Mouse (Mus musculus) hindbrain, embryonic 13.5 days (tissue): ENCODE results near the gene Aff3. TPM values are rescaled to one million over a fixed set of nuclear protein-coding genes. Genes with fewer than 3 reads are reported as not detected.

Experiments used
- ATAC-seq: fragments of 200-750 bp; cut with Nextera tagmentation; 2 replicates; pipeline ENCODE4 v1.8.0; 2017; ENCODE audit warnings: moderate TSS enrichment; ENCODE audit not compliant: low FRiP score
- H3K27ac ChIP-seq: fragments of 300-500 bp; sonication (generic); 2 replicates; pipeline ENCODE4 v1.5.1; 2015; ENCODE audit warnings: inconsistent platforms, mild to moderate bottlenecking, moderate library complexity
- H3K27me3 ChIP-seq: fragments of 300-500 bp; sonication (generic); 2 replicates; pipeline ENCODE4 v1.6.1; 2015; ENCODE audit warnings: mild to moderate bottlenecking, inconsistent platforms
- H3K36me3 ChIP-seq: fragments of 300-500 bp; sonication (generic); 2 replicates; pipeline ENCODE4 v1.6.1; 2015; ENCODE audit warnings: mild to moderate bottlenecking, inconsistent platforms
- H3K4me1 ChIP-seq: fragments of 300-500 bp; sonication (generic); replicated peaks from 2 replicates; pipeline ENCODE4 v1.6.1; 2015; ENCODE audit warnings: inconsistent platforms
- H3K4me2 ChIP-seq: fragments of 300-500 bp; sonication (generic); 2 replicates; pipeline ENCODE4 v1.6.1; 2015; ENCODE audit warnings: inconsistent platforms, mild to moderate bottlenecking, moderate library complexity
- H3K4me3 ChIP-seq: fragments of 300-500 bp; sonication (generic); 2 replicates; pipeline ENCODE4 v1.5.1; 2015; ENCODE audit warnings: mild to moderate bottlenecking, inconsistent platforms
- H3K9ac ChIP-seq: fragments of 300-500 bp; sonication (generic); 2 replicates; pipeline ENCODE4 v1.6.1; 2015; ENCODE audit warnings: mild to moderate bottlenecking, inconsistent platforms
- H3K9me3 ChIP-seq: fragments of 300-500 bp; sonication (generic); 2 replicates; pipeline ENCODE4 v1.6.1; 2016; ENCODE audit warnings: inconsistent platforms
- WGBS: fragments of 180-500 bp; shearing (Covaris S2); methylation state at CpG from one replicate; pipeline ENCODE4 v1.1.7; 2015; 5-methylcytosine and 5-hydroxymethylcytosine counted together
- polyA plus RNA-seq: library from polyadenylated mRNA; unstranded; fragments of >200 nt; fragmentation: Nextera tagmentation; extraction: Ambion mirVana; gene quantifications from 2 replicates; pipeline ENCODE4 v1.2.1, GENCODE M21; 2015

Gene Aff3
- polyA plus RNA-seq, 1 experiment from 2014 or later, result 19.0 TPM

GRCm38 (mm10) chr1:38310076-38310475 lies 354.7 kb downstream of the Aff3 start:
- Histone ChIP-seq H3K9me3 (no peaks in the 10 kb centered on the region), H3K4me1 (peaks cover 30% of the 10 kb centered on the region), H3K9ac (no peak overlapping the region), H3K27ac (no peak overlapping the region), H3K4me2 (no peak overlapping the region), H3K4me3 (no peak overlapping the region), H3K27me3 (no peaks in the 10 kb centered on the region), H3K36me3 (no peaks in the 10 kb centered on the region)
- 76% methylated on average over 4 of the region's 4 CpGs for WGBS
- no peak for ATAC-seq

DNA sequence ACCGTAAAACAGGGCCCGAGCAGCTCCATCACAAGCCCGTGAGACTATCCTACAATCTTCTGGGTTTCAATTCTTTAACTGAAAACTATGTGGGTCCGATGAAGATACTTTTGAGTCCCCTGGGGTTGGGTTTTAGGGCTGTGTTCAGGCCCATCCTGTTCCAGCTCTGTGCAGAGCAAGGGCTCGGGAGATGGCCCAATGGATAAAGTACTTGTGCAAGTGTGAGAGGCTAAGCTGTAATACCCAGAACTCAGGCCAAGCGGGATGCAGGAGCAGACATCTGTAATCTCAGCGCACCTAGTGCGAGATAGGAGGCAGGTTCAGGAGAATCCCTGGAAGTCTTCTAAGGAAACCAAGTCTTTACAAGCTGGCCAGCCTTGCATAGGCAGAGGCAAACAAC lies 355.4 kb downstream of the Aff3 start:
- no peak overlapping the region for H3K9ac ChIP-seq
- no peak for ATAC-seq
- H3K4me3 ChIP-seq, result no peak overlapping the region
- no peaks in the 10 kb centered on the region for H3K9me3 ChIP-seq
- no peaks in the 10 kb centered on the region for H3K27me3 ChIP-seq
- no peak overlapping the region for H3K27ac ChIP-seq
- H3K36me3 ChIP-seq, result no peaks in the 10 kb centered on the region
- peaks cover 30% of the 10 kb centered on the region for H3K4me1 ChIP-seq
- no peak overlapping the region for H3K4me2 ChIP-seq
- 96% methylated on average over 8 of the region's 8 CpGs for WGBS

- Histone ChIP-seq H3K36me3 (no peaks in the 10 kb centered on the region), H3K27ac (peak overlapping the region; percentile 76), H3K4me1 (peaks cover 30% of the 10 kb centered on the region), H3K9ac (no peak overlapping the region), H3K4me2 (no peak overlapping the region), H3K9me3 (no peaks in the 10 kb centered on the region), H3K4me3 (no peak overlapping the region), H3K27me3 (no peaks in the 10 kb centered on the region)
- 58% methylated on average over 3 of the region's 3 CpGs for WGBS
- no peak for ATAC-seq
Measured at GRCm38 (mm10) chr1:38308705-38308996, 356.1 kb downstream of the Aff3 start.

DNA sequence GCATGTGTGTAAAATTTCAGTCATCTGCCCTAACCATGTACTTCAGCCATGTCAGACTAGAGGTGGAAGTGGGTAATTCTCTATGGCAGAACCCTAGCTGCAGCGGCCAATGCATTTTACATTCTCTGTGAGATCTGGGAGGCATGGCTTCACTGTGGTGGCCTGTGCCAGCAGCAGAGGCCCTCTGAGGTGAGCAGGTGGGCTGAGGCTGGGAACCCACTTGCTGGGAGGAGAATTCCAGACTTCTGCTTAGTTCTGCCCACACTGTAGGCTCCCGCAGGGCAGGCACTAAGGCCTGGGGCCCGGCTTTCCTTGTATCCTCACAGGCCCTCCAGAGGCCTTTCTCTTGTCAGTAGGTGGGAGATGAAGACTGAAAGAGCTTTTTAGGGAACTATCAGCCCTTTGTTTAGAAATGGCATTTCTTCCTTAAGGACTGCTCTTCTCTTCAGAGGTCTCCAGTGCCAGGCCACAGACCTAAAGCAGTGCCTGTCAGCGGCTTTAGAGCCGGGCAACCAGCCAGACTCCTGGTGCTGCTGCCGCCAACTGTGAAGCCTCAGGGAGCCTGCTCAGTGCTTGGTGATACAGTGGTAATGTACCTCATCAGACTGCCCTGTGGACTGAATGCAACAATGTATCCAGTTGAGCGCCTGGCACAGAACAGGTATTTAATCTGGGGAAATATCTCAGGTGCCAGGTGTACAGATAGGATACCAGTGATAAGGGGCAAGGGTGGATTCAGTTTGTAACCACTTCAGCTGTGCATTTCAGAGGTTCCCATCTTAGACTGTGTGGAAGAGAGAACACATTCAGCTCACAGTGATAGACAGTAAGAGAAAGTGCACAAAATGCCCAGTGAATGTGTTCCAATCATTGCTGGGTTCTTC lies 356.7 kb downstream of the Aff3 start:
- Histone ChIP-seq H3K27ac (peak overlapping the region; percentile 76), H3K27me3 (no peaks in the 10 kb centered on the region), H3K4me2 (no peak overlapping the region), H3K9me3 (no peaks in the 10 kb centered on the region), H3K4me1 (peaks cover 30% of the 10 kb centered on the region), H3K9ac (no peak overlapping the region), H3K4me3 (no peak overlapping the region), H3K36me3 (no peaks in the 10 kb centered on the region)
- peak; percentile 71; the same call in 1 of the 2 replicates for ATAC-seq
- WGBS, result 57% methylated on average over 7 of the region's 7 CpGs

- Histone ChIP-seq H3K4me1 (peaks cover 30% of the 10 kb centered on the region), H3K9me3 (no peaks in the 10 kb centered on the region), H3K4me2 (no peak overlapping the region), H3K27me3 (no peaks in the 10 kb centered on the region), H3K27ac (no peak overlapping the region), H3K9ac (no peak overlapping the region), H3K4me3 (no peak overlapping the region), H3K36me3 (no peaks in the 10 kb centered on the region)
- 92% methylated on average over 11 of the region's 11 CpGs for WGBS
- no peak for ATAC-seq
Measured at GRCm38 (mm10) chr1:38307234-38307633, 357.5 kb downstream of the Aff3 start.

DNA sequence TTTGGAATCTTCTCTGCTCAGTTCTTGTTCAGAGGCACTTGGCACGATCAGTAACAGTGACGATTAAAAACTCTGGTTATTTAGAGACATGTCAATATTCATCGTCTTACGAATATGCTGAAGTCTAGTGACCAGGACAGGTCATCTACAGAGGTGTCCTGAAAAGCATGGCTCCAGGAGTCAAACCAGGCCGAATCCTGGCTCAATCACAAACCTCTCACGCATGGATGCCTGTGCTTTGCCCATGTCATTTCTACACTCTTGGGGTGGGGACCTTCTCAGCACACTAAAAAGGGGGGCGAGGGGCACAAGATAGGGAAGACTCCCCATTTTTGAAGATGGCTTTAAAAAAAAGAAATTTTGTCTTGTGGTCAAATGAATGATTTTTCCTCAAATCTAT lies 358.6 kb downstream of the Aff3 start:
- no peak for ATAC-seq
- no peak overlapping the region for H3K4me3 ChIP-seq
- H3K27me3 ChIP-seq, result no peaks in the 10 kb centered on the region
- no peak overlapping the region for H3K4me2 ChIP-seq
- no peaks in the 10 kb centered on the region for H3K36me3 ChIP-seq
- H3K27ac ChIP-seq, result peak overlapping the region; percentile 44; the same call in 1 of the 2 replicates
- peaks cover 30% of the 10 kb centered on the region for H3K4me1 ChIP-seq
- no peak overlapping the region for H3K9ac ChIP-seq
- 90% methylated on average over 7 of the region's 7 CpGs for WGBS
- H3K9me3 ChIP-seq, result no peaks in the 10 kb centered on the region

DNA sequence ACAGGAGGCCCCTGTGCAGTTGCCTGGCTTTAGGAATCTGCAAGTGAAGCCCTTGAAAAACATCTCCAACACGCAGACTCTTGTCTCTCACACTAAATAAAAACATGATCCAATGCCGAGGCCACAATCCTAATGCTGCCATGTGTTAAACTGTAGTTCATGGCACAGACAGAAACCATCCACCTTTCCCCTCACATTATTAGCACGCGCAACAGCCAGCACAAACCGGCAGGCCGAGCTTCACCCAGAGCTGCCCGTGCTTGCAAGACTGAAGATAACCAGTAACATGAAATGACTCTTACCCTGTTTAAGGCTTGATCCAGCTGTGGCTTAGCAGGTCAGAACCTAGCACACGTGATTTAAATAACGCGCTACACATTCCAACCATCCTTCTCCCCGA lies 360.4 kb downstream of the Aff3 start:
- no peaks in the 10 kb centered on the region for H3K27me3 ChIP-seq
- WGBS, result 91% methylated on average over 11 of the region's 11 CpGs
- ATAC-seq, result no peak
- H3K4me3 ChIP-seq, result no peak overlapping the region
- no peaks in the 10 kb centered on the region for H3K36me3 ChIP-seq
- no peaks in the 10 kb centered on the region for H3K9me3 ChIP-seq
- peaks cover 27% of the 10 kb centered on the region for H3K4me1 ChIP-seq
- H3K4me2 ChIP-seq, result no peak overlapping the region
- H3K9ac ChIP-seq, result no peak overlapping the region
- H3K27ac ChIP-seq, result no peak overlapping the region

GRCm38 (mm10) chr1:38298291-38298690 lies 366.5 kb downstream of the Aff3 start:
- no peak overlapping the region for H3K4me3 ChIP-seq
- no peak overlapping the region for H3K27ac ChIP-seq
- no peak for ATAC-seq
- 75% methylated on average over 3 of the region's 3 CpGs for WGBS
- H3K4me2 ChIP-seq, result no peak overlapping the region
- H3K4me1 ChIP-seq, result peaks cover 15% of the 10 kb centered on the region
- H3K9ac ChIP-seq, result no peak overlapping the region
- H3K9me3 ChIP-seq, result no peaks in the 10 kb centered on the region
- H3K27me3 ChIP-seq, result no peaks in the 10 kb centered on the region
- no peaks in the 10 kb centered on the region; the same call in 1 of the 2 replicates for H3K36me3 ChIP-seq

- Histone ChIP-seq H3K27ac (no peak overlapping the region), H3K36me3 (no peaks in the 10 kb centered on the region; the same call in 1 of the 2 replicates)
- 96% methylated on average over 6 of the region's 6 CpGs for WGBS
Measured at GRCm38 (mm10) chr1:38294906-38295305, 369.8 kb downstream of the Aff3 start.

GRCm38 (mm10) chr1:38294336-38294695 lies 370.4 kb downstream of the Aff3 start:
- Histone ChIP-seq H3K36me3 (no peaks in the 10 kb centered on the region; the same call in 1 of the 2 replicates), H3K4me2 (no peak overlapping the region), H3K27ac (no peak overlapping the region), H3K9ac (no peak overlapping the region), H3K4me3 (no peak overlapping the region), H3K27me3 (no peaks in the 10 kb centered on the region), H3K4me1 (peaks cover 22% of the 10 kb centered on the region), H3K9me3 (no peaks in the 10 kb centered on the region)
- WGBS, result 96% methylated on average over 9 of the region's 9 CpGs
- no peak for ATAC-seq

More at GRCm38 (mm10) chr1:38294906-38295305, 369.8 kb downstream of the Aff3 start:
- no peak for ATAC-seq
- Histone ChIP-seq H3K27me3 (no peaks in the 10 kb centered on the region), H3K4me1 (peaks cover 22% of the 10 kb centered on the region), H3K9me3 (no peaks in the 10 kb centered on the region), H3K9ac (no peak overlapping the region), H3K4me2 (no peak overlapping the region), H3K4me3 (no peak overlapping the region)

GRCm38 (mm10) chr1:38293671-38294335 lies 371.0 kb downstream of the Aff3 start:
- WGBS, result 88% methylated on average over 12 of the region's 12 CpGs
- H3K27ac ChIP-seq, result no peak overlapping the region
- H3K36me3 ChIP-seq, result no peaks in the 10 kb centered on the region; the same call in 1 of the 2 replicates
- no peaks in the 10 kb centered on the region for H3K27me3 ChIP-seq
- no peak overlapping the region for H3K9ac ChIP-seq
- ATAC-seq, result no peak
- H3K4me1 ChIP-seq, result peaks cover 22% of the 10 kb centered on the region
- no peak overlapping the region for H3K4me2 ChIP-seq
- H3K9me3 ChIP-seq, result no peaks in the 10 kb centered on the region
- no peak overlapping the region for H3K4me3 ChIP-seq

DNA sequence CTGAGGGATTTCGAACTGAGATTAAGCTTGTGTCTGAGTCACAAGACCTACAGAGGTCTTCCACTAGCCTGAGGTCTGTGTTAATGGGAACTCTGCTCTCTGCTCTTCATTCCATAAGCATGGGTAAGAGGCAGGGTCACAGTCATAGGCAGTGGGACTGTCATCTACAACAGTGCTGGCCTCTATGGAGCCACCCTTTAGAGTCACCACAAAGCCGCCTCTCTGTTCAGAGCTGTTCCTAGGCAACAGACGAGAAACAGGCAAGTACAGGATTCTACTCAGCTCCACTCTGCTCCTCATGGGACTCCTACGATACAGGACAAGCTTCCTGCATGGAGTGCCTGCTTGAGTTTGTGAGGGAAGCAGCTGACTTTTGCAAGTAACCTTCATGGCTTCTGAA lies 371.9 kb downstream of the Aff3 start:
- Histone ChIP-seq H3K27me3 (no peaks in the 10 kb centered on the region), H3K4me2 (no peak overlapping the region), H3K9ac (no peak overlapping the region), H3K27ac (0 out of 2 replicates have a peak overlapping the region, but pooled peaks have one; percentile 48), H3K9me3 (no peaks in the 10 kb centered on the region), H3K36me3 (no peaks in the 10 kb centered on the region; the same call in 1 of the 2 replicates), H3K4me1 (peaks cover 15% of the 10 kb centered on the region), H3K4me3 (no peak overlapping the region)
- ATAC-seq, result peak; percentile 75; the same call in 1 of the 2 replicates
- WGBS, result 53% methylated on average over 4 of the region's 4 CpGs
